Mouse (Mus musculus): ENCODE measurements around the gene Nfib.
A peak's percentile ranks its signal among the peaks of the same experiment; 100 is the strongest.

Gene Nfib

GRCm38 (mm10) chr4:82499238-82499637 is 206.3 kb downstream of the Nfib start:
- no peak for DNase-seq (ENCODE audit: low read depth)

- no peak for DNase-seq (ENCODE audit: low read depth)
Observed at GRCm38 (mm10) chr4:82497671-82498631, 207.6 kb downstream of the Nfib start.

- no peak for DNase-seq (ENCODE audit: low read depth)
Observed at GRCm38 (mm10) chr4:82497141-82497566, 208.4 kb downstream of the Nfib start.

- no peak for DNase-seq (ENCODE audit: low read depth)
Observed at GRCm38 (mm10) chr4:82496383-82496782, 209.2 kb downstream of the Nfib start.

GRCm38 (mm10) chr4:82495605-82496004 is 209.9 kb downstream of the Nfib start:
- no peak for DNase-seq (ENCODE audit: low read depth)

- DNase-seq (ENCODE audit: low read depth), result no peak
Observed at GRCm38 (mm10) chr4:82494829-82495228, 210.7 kb downstream of the Nfib start.

- DNase-seq (ENCODE audit: low read depth), result no peak
Observed at GRCm38 (mm10) chr4:82494424-82494823, 211.1 kb downstream of the Nfib start.

- DNase-seq (ENCODE audit: low read depth), result no peak
Observed at GRCm38 (mm10) chr4:82493865-82494264, 211.7 kb downstream of the Nfib start.

- DNase-seq (ENCODE audit: low read depth), result no peak
Observed at GRCm38 (mm10) chr4:82493363-82493762, 212.2 kb downstream of the Nfib start.

GRCm38 (mm10) chr4:82492737-82493136 is 212.8 kb downstream of the Nfib start:
- DNase-seq (ENCODE audit: low read depth), result no peak

GRCm38 (mm10) chr4:82489939-82490338 is 215.6 kb downstream of the Nfib start:
- DNase-seq (ENCODE audit: low read depth), result no peak

GRCm38 (mm10) chr4:82485910-82486309 is 219.6 kb downstream of the Nfib start:
- DNase-seq (ENCODE audit: low read depth), result no peak

GRCm38 (mm10) chr4:82483871-82484270 is 221.7 kb downstream of the Nfib start:
- no peak for DNase-seq (ENCODE audit: low read depth)

GRCm38 (mm10) chr4:82483298-82483697 is 222.3 kb downstream of the Nfib start:
- no peak for DNase-seq (ENCODE audit: low read depth)

GRCm38 (mm10) chr4:82480635-82481034 is 224.9 kb downstream of the Nfib start:
- no peak for DNase-seq (ENCODE audit: low read depth)

- DNase-seq (ENCODE audit: low read depth), result no peak
Observed at GRCm38 (mm10) chr4:82479394-82479793, 226.2 kb downstream of the Nfib start.

- no peak for DNase-seq (ENCODE audit: low read depth)
Observed at GRCm38 (mm10) chr4:82477742-82478141, 227.8 kb downstream of the Nfib start.

GRCm38 (mm10) chr4:82476411-82476810 is 229.1 kb downstream of the Nfib start:
- DNase-seq (ENCODE audit: low read depth), result no peak

GRCm38 (mm10) chr4:82474334-82474733 is 231.2 kb downstream of the Nfib start:
- no peak for DNase-seq (ENCODE audit: low read depth)

- DNase-seq (ENCODE audit: low read depth), result no peak
Observed at GRCm38 (mm10) chr4:82470938-82471320, 234.6 kb downstream of the Nfib start.

GRCm38 (mm10) chr4:82470212-82470937 is 235.2 kb downstream of the Nfib start:
- peak; percentile 63 for DNase-seq (ENCODE audit: low read depth)

GRCm38 (mm10) chr4:82468944-82469343 is 236.6 kb downstream of the Nfib start:
- no peak for DNase-seq (ENCODE audit: low read depth)

- no peak for DNase-seq (ENCODE audit: low read depth)
Observed at GRCm38 (mm10) chr4:82466717-82467116, 238.8 kb downstream of the Nfib start.
